In genomic region chr7:64060051-64060450, GRCm38 (mm10) we compare ENCODE assay signal across 8 mouse cellular contexts.
A peak's percentile ranks its signal among the peaks of the same experiment; 100 is the strongest.
DNase-seq lines count a peak whose midpoint lies in the region; ATAC-seq and TF ChIP-seq lines count a peak whose summit lies in the region.

No protein-coding gene starts in this region.

- intact Hi-C loops in heart, postnatal 25 days (cut with DNase I) = loop anchor here (10.0 kb wide), 1 partner anchor 95 kb away; the partner anchor contains the start of gene Trpm1

- no peak for TF ChIP-seq EP300 in stomach, postnatal 0 days (optimal IDR thresholded peaks at IDR 0.05)

- TF ChIP-seq CTCF in stomach, postnatal 0 days (IDR thresholded peaks at IDR 0.05; ENCODE audit: low read depth) = peak; percentile 79

- peak; percentile 33 for DNase-seq in heart, postnatal 4 days
- peak; percentile 47 for DNase-seq in right cerebral cortex, postnatal 14 days
- DNase-seq in right cerebral cortex, postnatal 10 days (ENCODE audit: low spot score in 2 of 2) = no peak
- DNase-seq in embryo, embryonic 10 days (ENCODE audit: low spot score) = peak; percentile 70
- DNase-seq in stomach, postnatal 0 days (ENCODE audit: low spot score) = peak; percentile 38
- DNase-seq in forebrain, embryonic 10.5 days (ENCODE audit: extremely low spot score, low spot score) = no peak
- no peak for DNase-seq in heart, postnatal 25 days (ENCODE audit: low spot score)

- no peak overlapping the region for H3K4me3 ChIP-seq in heart, embryonic 12.5 days
- no peak overlapping the region for H3K4me3 ChIP-seq in stomach, postnatal 0 days (ENCODE audit: low read depth, low read length)
- no peak overlapping the region for H3K4me3 ChIP-seq in forebrain, embryonic 10.5 days

- no peaks in the 10 kb centered on the region for H3K27me3 ChIP-seq in heart, embryonic 12.5 days (replicated peaks)
- no peaks in the 10 kb centered on the region for H3K27me3 ChIP-seq in stomach, postnatal 0 days (ENCODE audit: control insufficient read depth, insufficient read depth, low read length)
- H3K27me3 ChIP-seq in forebrain, embryonic 10.5 days (ENCODE audit: poor library complexity, severe bottlenecking) = no peaks in the 10 kb centered on the region

- WGBS in heart, embryonic 12.5 days = 4% methylated on average over 1 of the region's 1 CpGs
- WGBS in stomach, postnatal 0 days = 6% methylated on average over 1 of the region's 1 CpGs
- 0% methylated on average over 1 of the region's 1 CpGs for WGBS in forebrain, embryonic 10.5 days

- peaks cover 31% of the 10 kb centered on the region for H3K4me1 ChIP-seq in heart, embryonic 12.5 days (replicated peaks)
- H3K4me1 ChIP-seq in stomach, postnatal 0 days (replicated peaks; ENCODE audit: control insufficient read depth, insufficient read depth) = no peaks in the 10 kb centered on the region
- peaks cover 10% of the 10 kb centered on the region for H3K4me1 ChIP-seq in forebrain, embryonic 10.5 days

- no peaks in the 10 kb centered on the region for H3K9me3 ChIP-seq in heart, embryonic 12.5 days (replicated peaks)
- no peaks in the 10 kb centered on the region for H3K9me3 ChIP-seq in stomach, postnatal 0 days (ENCODE audit: control insufficient read depth, low read length)
- no peaks in the 10 kb centered on the region for H3K9me3 ChIP-seq in forebrain, embryonic 10.5 days

- ATAC-seq in heart, embryonic 12.5 days (ENCODE audit: insufficient number of reproducible peaks, low FRiP score) = no peak
- ATAC-seq in stomach, postnatal 0 days (ENCODE audit: low FRiP score, low TSS enrichment) = no peak

- H3K36me3 ChIP-seq in heart, embryonic 12.5 days = no peaks in the 10 kb centered on the region
- H3K36me3 ChIP-seq in stomach, postnatal 0 days (ENCODE audit: control insufficient read depth, insufficient read depth, low read length) = no peaks in the 10 kb centered on the region
- H3K36me3 ChIP-seq in forebrain, embryonic 10.5 days (replicated peaks) = no peaks in the 10 kb centered on the region

- no peak overlapping the region for H3K27ac ChIP-seq in heart, embryonic 12.5 days (ENCODE audit: poor library complexity, severe bottlenecking)
- no peak overlapping the region for H3K27ac ChIP-seq in stomach, postnatal 0 days (replicated peaks)
- H3K27ac ChIP-seq in forebrain, embryonic 10.5 days = no peak overlapping the region

- H3K9ac ChIP-seq in heart, embryonic 12.5 days = no peak overlapping the region
- H3K9ac ChIP-seq in stomach, postnatal 0 days (ENCODE audit: low read length) = no peak overlapping the region

- no peak overlapping the region for H3K4me2 ChIP-seq in heart, embryonic 12.5 days
- H3K4me2 ChIP-seq in stomach, postnatal 0 days (replicated peaks; ENCODE audit: low read depth) = no peak overlapping the region

Comparison
In these comparisons a context has a peak if more than half of its experiments do, and no peak if none do; other contexts are left out.
1. DNase-seq: peak in heart, postnatal 4 days (single experiment), right cerebral cortex, postnatal 14 days (single experiment), embryo, embryonic 10 days (single experiment) and stomach, postnatal 0 days (single experiment); none in right cerebral cortex, postnatal 10 days (0 of 2), forebrain, embryonic 10.5 days (single experiment) and heart, postnatal 25 days (single experiment).